Mouse (Mus musculus): ENCODE measurements around the gene Cldn1.

- TF ChIP-seq CTCF (IDR thresholded peaks at IDR 0.05; ENCODE audit: control insufficient read depth, insufficient read depth, insufficient replicate concordance, low read depth, low read length) (no peak), POLR2A (IDR thresholded peaks at IDR 0.05; ENCODE audit: control insufficient read depth, low read depth, low read length) (no peak)
Measured at GRCm38 (mm10) chr16:26386159-26386558, 14.5 kb upstream of the Cldn1 start.
